Mouse (Mus musculus): Measurements from ENCODE around the gene Lbp. TPM values are rescaled to one million over a fixed set of nuclear protein-coding genes. Genes with fewer than 3 reads are reported as not detected.

The Lbp gene
- total RNA-seq, 2 experiments from 2014 or later, result 71.3 to 212 TPM

Other genes starting within 250 kb of the Lbp start
- 0.07 and 0.39 TPM in 2 replicates for gene Tgm2, start 160.1 kb upstream of the Lbp start, total RNA-seq (2015)
- gene Tgm2, start 160.1 kb upstream of the Lbp start, total RNA-seq (2017), result 0.58 and 1.5 TPM in 2 replicates
- not detected in 2 replicates for gene D630003M21Rik, start 77.3 kb upstream of the Lbp start, total RNA-seq (2015)
- 0.04 TPM in 1 of 2 replicates, not detected in the other for gene D630003M21Rik, start 77.3 kb upstream of the Lbp start, total RNA-seq (2017)
- gene Bpi, start 48.4 kb upstream of the Lbp start, total RNA-seq (2015), result 0.12 TPM in 1 of 2 replicates, not detected in the other
- not detected in 2 replicates for gene Bpi, start 48.4 kb upstream of the Lbp start, total RNA-seq (2017)
- gene Snhg11, start 69.1 kb downstream of the Lbp start, total RNA-seq (2015), result 0.17 and 0.24 TPM in 2 replicates
- gene Snhg11, start 69.1 kb downstream of the Lbp start, total RNA-seq (2017), result 0.03 and 0.17 TPM in 2 replicates
- gene Ralgapb, start 103.4 kb downstream of the Lbp start, total RNA-seq (2015), result 37.8 and 40.9 TPM in 2 replicates
- gene Ralgapb, start 103.4 kb downstream of the Lbp start, total RNA-seq (2017), result 22.2 and 30.4 TPM in 2 replicates
- gene Adig, start 196.1 kb downstream of the Lbp start, total RNA-seq (2015), result not detected in 2 replicates
- not detected in 2 replicates for gene Adig, start 196.1 kb downstream of the Lbp start, total RNA-seq (2017)
- 0.17 TPM in 1 of 2 replicates, not detected in the other for gene Arhgap40, start 206.3 kb downstream of the Lbp start, total RNA-seq (2015)
- gene Arhgap40, start 206.3 kb downstream of the Lbp start, total RNA-seq (2017), result not detected in 2 replicates